Mouse (Mus musculus) thymus, postnatal 4 days (tissue): ENCODE measurements at regions not wholly inside any gene's neighbourhood (a gene's known extent, or its start where the extent isn't known, plus 50 kb on each side); places are given as distances from the start of the nearest gene placed in this dataset.

Experiments
- DNase-seq: peaks from one replicate; pipeline ENCODE4 v3.0.0; 2021

GRCm38 (mm10) chr15:67899772-67900171, 1399.1 kb upstream of the Lrrc6 start:
- DNase-seq: no peak

GRCm38 (mm10) chr15:67898959-67899403, 1398.3 kb upstream of the Lrrc6 start:
- no peak for DNase-seq

DNA sequence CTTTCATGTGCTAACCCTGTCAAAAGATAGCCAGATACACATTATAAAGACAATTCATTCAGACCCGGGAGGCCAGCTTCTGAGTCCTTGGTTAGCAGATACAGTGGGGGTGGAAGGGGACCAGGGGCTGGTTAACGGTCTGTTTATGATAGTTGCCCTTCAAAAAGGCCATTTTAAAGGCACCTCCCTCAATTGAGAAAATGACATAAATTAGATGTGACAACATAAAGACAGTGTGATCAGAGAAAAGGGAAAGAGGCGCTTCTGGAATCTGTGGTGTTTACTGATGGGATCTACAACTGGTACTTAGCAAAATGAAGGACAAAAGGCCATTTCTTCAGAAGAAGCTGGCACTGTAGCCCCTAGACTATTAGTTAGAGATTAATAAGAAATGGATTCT, 1391.4 kb upstream of the Lrrc6 start:
- DNase-seq: no peak

- no peak for DNase-seq
Observed at GRCm38 (mm10) chr15:67890612-67891304, 1390.0 kb upstream of the Lrrc6 start.

- DNase-seq: no peak
Observed at GRCm38 (mm10) chr15:67888548-67888947, 1387.8 kb upstream of the Lrrc6 start.

DNA sequence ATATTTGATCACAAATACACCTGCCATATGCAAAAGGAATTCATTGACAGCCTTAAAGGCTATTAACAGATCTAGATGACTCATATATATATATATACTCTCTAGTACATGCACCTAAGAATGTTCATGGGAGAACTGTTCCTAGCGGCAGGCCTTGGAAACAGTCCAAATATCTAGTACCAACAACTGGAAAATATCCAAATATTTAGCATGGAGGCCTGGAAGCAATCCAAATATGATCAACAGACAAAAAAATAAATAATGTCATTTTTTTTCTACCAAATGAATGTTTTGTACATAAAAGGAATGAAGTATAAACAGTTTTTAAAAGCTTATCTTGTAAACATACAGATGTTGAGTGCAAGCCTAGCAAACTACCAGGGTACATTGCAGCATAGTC, 1354.6 kb upstream of the Lrrc6 start:
- DNase-seq: no peak

DNA sequence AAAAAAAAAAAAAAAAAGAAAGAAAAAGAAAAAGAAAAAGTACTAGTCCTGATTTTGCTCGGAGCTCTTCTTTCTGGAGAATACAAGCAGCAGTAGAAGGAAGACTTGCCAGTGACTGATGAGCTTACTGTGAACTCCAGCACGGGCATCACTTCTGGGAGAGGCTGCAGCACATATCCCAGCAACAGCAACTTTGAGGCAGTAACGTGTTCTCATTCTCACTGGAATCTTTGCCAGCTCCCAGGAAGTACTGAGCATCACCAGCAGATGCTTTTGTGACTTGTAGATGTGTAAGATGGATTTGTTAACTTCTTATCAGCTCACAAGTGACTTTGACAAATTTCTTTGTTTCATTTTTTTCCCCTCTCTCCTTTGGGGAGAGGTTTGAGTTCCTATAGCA, 1349.4 kb upstream of the Lrrc6 start:
- DNase-seq: no peak

GRCm38 (mm10) chr15:67845707-67846106, 1345.0 kb upstream of the Lrrc6 start:
- no peak for DNase-seq

GRCm38 (mm10) chr15:67840671-67841070, 1340.0 kb upstream of the Lrrc6 start:
- no peak for DNase-seq

DNA sequence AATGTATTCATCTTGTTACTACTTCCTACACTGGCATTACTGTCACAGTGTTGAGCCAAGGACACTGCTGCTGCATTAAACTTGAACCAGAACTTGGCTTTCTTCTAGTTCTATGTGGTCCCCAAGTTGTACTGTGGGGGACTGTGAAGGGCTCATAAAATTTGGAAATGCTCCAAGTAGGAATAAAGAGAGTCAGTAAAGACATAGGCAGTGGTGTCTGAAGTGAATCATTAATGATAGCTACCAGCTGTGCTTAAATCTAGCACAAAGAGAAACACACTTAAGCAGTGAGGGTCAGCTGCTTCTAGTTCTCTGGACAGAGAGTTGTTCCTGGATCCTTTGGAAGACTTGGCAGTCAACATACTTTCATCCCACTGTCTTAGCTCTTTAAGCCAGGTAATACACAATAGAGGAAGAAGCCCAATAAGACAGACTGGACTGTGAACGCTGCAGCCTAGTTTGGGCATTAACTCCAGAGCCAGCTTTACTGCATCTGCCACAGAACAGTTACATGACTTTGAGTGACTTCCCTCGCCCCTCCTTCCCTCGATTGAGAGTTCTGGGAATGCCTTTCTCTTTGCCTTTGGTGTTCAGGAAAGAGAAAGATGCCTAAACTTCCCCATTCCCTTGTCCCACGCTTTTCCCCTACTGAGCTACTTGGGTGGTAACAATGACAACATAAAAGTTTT, 1325.2 kb upstream of the Lrrc6 start:
- DNase-seq: no peak

DNA sequence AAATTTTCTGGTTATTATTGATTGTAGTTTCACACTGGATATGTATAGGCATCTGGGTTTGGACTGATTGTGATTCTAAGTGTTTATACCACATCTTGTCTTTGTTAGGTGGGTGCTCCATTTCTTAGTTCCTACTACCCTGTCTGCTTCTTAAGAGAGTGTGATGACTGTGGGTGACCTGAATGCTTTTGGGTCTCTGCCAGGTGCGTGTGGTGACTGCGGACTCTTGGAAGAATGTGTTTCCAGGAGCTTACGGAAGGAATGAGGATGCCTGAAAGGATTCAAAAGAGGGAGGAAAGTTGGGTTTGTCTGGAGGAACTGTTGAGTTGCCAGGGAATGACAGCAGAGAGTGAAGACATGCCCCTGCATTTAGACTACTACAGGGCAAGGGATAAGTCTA, 1322.5 kb upstream of the Lrrc6 start:
- no peak for DNase-seq

GRCm38 (mm10) chr15:67799871-67800270, 1299.2 kb upstream of the Lrrc6 start:
- no peak for DNase-seq

DNA sequence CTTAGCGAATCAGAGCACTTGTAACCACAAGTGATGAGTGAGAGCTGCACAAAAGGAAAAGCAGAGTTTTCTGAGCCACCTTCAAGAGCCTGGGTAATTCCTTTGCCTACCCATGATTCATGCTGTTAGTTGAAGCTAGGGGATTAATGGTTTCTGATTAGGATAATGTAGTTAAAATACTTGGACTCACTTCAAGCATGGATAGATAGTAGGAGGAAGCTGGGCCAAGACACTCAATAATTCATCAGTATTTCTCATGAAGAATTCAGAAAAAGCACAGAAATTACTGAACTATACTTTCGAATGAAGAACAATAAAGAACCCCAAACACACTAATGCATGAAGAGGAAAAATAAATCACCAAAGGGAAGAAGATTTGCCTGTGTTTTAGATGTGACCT, 1294.9 kb upstream of the Lrrc6 start:
- no peak for DNase-seq

GRCm38 (mm10) chr15:67792822-67793221, 1292.1 kb upstream of the Lrrc6 start:
- DNase-seq: no peak

- no peak for DNase-seq
Observed at GRCm38 (mm10) chr15:67788587-67788986, 1287.9 kb upstream of the Lrrc6 start.

- DNase-seq: no peak
Observed at GRCm38 (mm10) chr15:67785583-67785982, 1284.9 kb upstream of the Lrrc6 start.

DNA sequence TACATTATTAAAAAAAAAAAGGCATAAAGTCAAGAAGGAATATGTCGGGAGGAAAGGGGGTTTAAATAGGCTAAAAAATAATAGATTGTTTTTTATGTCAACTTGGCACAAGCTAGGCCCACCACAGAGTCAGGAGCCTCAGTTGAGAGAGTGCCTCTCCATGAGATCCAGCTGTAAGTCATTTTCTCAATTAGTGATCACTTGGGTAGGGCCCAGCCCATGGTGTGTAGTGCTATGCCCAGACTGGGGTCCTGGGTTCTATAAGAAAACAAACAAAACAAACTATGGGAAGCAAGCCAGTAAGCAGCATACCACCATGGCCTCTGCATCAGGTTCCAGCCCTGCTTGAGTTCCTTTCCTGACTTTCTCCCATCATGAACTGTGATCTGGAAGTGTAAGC, 1283.0 kb upstream of the Lrrc6 start:
- no peak for DNase-seq

DNA sequence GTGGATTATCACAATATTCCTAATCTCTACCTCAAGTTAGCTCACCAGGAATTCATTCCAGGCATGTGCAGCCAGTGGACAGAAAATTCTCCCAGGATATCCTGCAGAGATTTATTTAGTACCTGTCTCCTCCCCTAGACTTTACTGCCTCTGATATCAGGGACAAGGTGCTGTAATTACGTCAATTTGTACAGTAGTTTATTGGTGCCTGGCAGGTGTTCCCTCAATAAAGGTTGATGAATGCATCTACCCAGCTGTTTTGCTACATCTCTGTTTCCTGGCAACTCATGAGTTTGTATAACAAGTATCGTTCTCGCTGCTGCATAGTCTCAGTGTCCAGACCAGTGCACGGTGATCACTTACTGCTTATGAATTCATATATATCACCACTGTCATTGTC, 1281.8 kb upstream of the Lrrc6 start:
- DNase-seq: no peak

DNA sequence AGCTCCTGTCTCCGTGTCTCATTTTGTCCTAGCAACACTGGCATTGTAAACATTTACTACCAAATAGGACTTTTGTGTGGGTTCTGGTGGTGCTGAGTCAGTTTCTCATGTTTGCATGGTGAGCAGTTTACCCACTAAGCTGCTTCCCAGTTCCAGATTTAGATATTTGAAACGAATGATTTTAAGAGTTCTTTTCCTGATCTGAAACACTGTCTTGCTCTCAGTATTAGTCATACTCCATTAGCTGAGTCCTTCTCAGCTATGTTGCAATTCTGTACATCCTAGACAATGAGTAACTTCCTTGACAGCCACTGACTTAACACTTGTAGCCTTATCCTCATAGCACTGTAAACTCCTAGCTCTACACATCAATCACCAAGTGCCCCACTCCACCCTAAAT, 1280.1 kb upstream of the Lrrc6 start:
- no peak for DNase-seq

GRCm38 (mm10) chr15:67767624-67768023, 1266.9 kb upstream of the Lrrc6 start:
- no peak for DNase-seq

DNA sequence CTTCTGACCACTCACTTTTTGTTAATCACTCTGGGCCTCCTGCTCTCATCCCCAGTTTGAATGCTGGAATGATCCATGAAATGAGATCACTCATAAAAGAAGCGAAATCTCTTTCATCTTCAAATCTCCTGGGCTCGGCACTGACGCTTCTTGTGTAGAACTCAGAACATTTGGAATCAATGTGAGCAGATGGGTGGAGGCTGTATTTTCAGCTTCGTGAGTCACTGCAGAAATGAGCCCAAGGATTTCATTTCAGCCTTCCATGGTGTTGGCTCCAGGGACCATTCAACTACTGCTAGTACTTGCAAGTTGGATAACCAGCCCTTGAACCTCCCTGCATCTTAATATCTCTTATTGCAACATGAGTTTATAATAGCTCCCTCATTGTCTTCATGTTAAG, 1258.5 kb upstream of the Lrrc6 start:
- DNase-seq: no peak

DNA sequence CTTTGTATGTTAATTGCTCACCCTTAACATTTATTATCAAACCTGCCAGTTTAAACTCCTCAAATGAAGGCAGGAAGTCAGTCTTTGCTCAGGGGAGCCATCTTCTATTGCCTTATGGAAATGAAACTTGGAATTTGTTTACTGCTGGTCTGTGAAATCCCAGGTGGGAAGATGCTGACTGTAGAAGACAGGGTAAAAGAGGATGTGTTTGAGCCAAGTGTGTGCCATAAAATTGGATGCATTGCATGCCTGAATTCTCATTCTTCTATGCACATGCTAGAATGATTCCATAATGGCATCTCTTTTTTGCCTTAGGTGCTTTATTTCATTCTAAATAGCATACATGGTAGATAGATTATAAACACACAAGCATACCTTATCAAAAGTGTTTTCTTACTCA, 1249.9 kb upstream of the Lrrc6 start:
- DNase-seq: no peak

- DNase-seq: no peak
Observed at GRCm38 (mm10) chr15:67743332-67743731, 1242.6 kb upstream of the Lrrc6 start.

GRCm38 (mm10) chr15:67732988-67733387, 1232.3 kb upstream of the Lrrc6 start:
- DNase-seq: no peak

- DNase-seq: no peak
Observed at GRCm38 (mm10) chr15:67729492-67729891, 1228.8 kb upstream of the Lrrc6 start.
